Mouse (Mus musculus) thymus, adult 2 months (tissue): ENCODE measurements around the gene Rbms3. TPM values are rescaled to one million over a fixed set of nuclear protein-coding genes. Genes with fewer than 3 reads are reported as not detected.

Experiments
- DNase-seq: peaks from one replicate; pipeline ENCODE4 v3.0.0; 2021
- H3K27ac ChIP-seq: fragments of 200-500 bp; 2 replicates; pipeline ENCODE4 v1.5.1; 2012; ENCODE audit warnings: low read length, control low read depth; ENCODE audit not compliant: control insufficient read depth, insufficient read depth
- H3K27me3 ChIP-seq: fragments of 200-500 bp; 2 replicates; pipeline ENCODE4 v1.6.1; 2012; ENCODE audit warnings: mild to moderate bottlenecking, low read length, moderate library complexity, mixed read lengths; ENCODE audit not compliant: control insufficient read depth, insufficient read depth
- H3K36me3 ChIP-seq: fragments of 200-500 bp; 2 replicates; pipeline ENCODE4 v1.6.1; 2012; ENCODE audit warnings: mild to moderate bottlenecking, low read length, moderate library complexity; ENCODE audit not compliant: control insufficient read depth, insufficient read depth
- H3K4me1 ChIP-seq: fragments of 200-500 bp; replicated peaks from 2 replicates; pipeline ENCODE4 v1.6.1; 2012; ENCODE audit warnings: low read length; ENCODE audit not compliant: control insufficient read depth, insufficient read depth
- H3K4me3 ChIP-seq: fragments of 200-500 bp; 2 replicates; pipeline ENCODE4 v1.5.1; 2012; ENCODE audit warnings: mild to moderate bottlenecking, low read length, control low read depth, moderate library complexity; ENCODE audit not compliant: control insufficient read depth, insufficient read depth
- CTCF ChIP-seq: fragments of 200-500 bp; IDR thresholded peaks from 2 replicates; pipeline ENCODE4 v1.5.1; 2012; ENCODE audit warnings: mild to moderate bottlenecking, control low read depth, low read length, moderate library complexity, borderline replicate concordance; ENCODE audit not compliant: control insufficient read depth, poor library complexity, insufficient read depth; ENCODE audit errors: extremely low read depth
- POLR2A ChIP-seq: fragments of 200-500 bp; IDR thresholded peaks from 2 replicates; pipeline ENCODE4 v1.6.1; 2012; ENCODE audit warnings: mild to moderate bottlenecking, low read length, control low read depth, moderate library complexity; ENCODE audit not compliant: control insufficient read depth, poor library complexity, insufficient read depth; ENCODE audit errors: extremely low read depth
- WGBS: fragments of 180-500 bp; shearing (Covaris S2); methylation state at CpG from one replicate; pipeline ENCODE4 v1.1.7; 2018; 5-methylcytosine and 5-hydroxymethylcytosine counted together
- polyA plus RNA-seq: library from polyadenylated mRNA; depleted of rRNA; stranded (reverse); fragments of >200 nt; gene quantifications from 2 replicates; pipeline ENCODE4 v1.2.3, GENCODE M21; 2012

Rbms3 gene
- polyA plus RNA-seq, 1 experiment: 10.9 TPM

DNA sequence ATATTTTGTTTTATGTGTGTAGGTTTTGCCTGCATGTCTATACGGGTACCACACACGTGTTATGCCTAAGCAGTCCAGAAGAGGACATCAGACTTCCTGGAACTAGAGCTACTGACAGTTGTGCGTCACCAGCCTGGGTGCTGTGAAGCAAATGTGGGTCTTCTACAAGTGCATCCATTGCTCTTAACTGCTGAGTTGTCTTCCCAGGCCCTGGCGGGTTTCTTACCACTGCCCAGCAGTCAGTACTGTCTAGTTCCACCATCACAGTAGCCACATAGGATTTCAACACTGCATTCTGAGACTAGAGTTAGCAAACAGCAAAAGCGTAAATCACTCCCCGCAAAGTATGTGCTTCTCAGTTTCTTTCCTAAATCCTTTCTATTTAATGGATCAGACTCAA is 259.6 kb downstream of the Rbms3 start:
- Histone ChIP-seq H3K36me3 (no peaks in the 10 kb centered on the region), H3K27me3 (no peaks in the 10 kb centered on the region), H3K4me1 (no peaks in the 10 kb centered on the region), H3K4me3 (no peak overlapping the region), H3K27ac (no peak overlapping the region)
- TF ChIP-seq CTCF: no peak
- TF ChIP-seq POLR2A: no peak
- 95% methylated on average over 6 of the region's 6 CpGs for WGBS
- no peak for DNase-seq

DNA sequence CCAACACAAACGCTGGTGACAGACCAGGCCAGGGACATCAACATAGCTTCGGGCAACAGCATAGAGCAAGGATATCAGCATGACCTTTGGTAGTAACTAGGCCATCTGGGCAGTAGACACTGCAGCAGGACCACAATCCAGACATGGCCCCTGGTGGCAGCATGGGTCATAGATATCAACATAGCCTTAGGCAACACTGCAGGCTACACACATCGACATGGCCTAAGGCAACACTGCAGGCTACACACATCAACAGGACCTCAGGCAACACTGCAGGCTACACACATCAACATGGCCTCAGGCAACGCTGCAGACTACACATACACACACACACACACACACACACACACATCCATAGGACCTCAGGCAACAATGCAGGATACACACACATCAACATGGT is 261.7 kb downstream of the Rbms3 start:
- H3K27ac ChIP-seq: no peak overlapping the region
- no peaks in the 10 kb centered on the region for H3K36me3 ChIP-seq
- no peak for TF ChIP-seq CTCF
- no peak for TF ChIP-seq POLR2A
- H3K27me3 ChIP-seq: no peaks in the 10 kb centered on the region
- DNase-seq: no peak
- H3K4me1 ChIP-seq: no peaks in the 10 kb centered on the region
- no peak overlapping the region for H3K4me3 ChIP-seq
- 91% methylated on average over 4 of the region's 4 CpGs for WGBS

DNA sequence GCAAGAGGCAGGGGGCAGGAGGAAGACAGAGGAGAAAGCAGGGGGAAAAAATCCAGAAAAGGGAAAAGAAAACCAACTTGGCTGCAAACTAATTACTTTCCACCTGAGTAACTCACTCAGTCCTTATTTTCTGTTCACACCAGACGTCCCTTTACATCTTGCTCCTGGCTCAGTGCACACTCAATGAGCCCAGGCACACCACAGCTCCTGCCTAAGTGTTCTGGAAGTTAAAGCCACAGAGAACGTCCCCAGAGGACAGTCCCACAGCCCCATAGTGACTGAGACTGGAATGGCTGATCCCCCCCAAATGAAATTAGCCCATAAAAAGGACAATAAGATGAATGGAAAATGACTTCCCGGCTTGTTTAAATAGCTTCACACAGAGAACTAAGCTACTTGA is 265.1 kb downstream of the Rbms3 start:
- 77% methylated on average over 3 of the region's 3 CpGs for WGBS

DNA sequence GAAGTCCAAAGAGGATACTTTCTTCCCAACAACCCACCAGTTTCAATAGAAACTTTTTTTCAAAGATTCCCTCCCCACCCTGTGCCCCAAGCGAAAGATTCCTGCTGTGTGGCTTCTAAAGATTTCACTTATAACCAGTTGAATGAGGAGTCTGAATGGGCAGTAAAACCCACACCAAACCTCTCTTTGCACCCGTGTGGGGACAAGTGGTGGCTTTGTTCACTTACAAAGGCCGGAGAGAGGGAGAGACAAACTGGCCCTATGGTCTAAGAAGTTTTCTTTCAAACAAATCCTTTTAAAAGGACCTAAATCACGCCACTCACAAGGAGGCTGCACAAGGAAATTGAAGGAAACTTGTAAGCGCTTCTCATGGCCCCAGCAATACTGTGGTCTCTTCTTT is 268.3 kb downstream of the Rbms3 start:
- Histone ChIP-seq H3K36me3 (no peaks in the 10 kb centered on the region), H3K27me3 (no peaks in the 10 kb centered on the region), H3K4me3 (no peak overlapping the region), H3K27ac (no peak overlapping the region), H3K4me1 (no peaks in the 10 kb centered on the region)
- 87% methylated on average over 5 of the region's 5 CpGs for WGBS
- TF ChIP-seq POLR2A (no peak), CTCF (no peak)
- no peak for DNase-seq

More for the DNA sequence above, 265.1 kb downstream of the Rbms3 start:
- H3K27ac ChIP-seq: no peak overlapping the region
- H3K4me3 ChIP-seq: no peak overlapping the region
- no peaks in the 10 kb centered on the region for H3K27me3 ChIP-seq
- H3K4me1 ChIP-seq: no peaks in the 10 kb centered on the region
- DNase-seq: no peak
- no peaks in the 10 kb centered on the region for H3K36me3 ChIP-seq
- TF ChIP-seq POLR2A (no peak), CTCF (no peak)

DNA sequence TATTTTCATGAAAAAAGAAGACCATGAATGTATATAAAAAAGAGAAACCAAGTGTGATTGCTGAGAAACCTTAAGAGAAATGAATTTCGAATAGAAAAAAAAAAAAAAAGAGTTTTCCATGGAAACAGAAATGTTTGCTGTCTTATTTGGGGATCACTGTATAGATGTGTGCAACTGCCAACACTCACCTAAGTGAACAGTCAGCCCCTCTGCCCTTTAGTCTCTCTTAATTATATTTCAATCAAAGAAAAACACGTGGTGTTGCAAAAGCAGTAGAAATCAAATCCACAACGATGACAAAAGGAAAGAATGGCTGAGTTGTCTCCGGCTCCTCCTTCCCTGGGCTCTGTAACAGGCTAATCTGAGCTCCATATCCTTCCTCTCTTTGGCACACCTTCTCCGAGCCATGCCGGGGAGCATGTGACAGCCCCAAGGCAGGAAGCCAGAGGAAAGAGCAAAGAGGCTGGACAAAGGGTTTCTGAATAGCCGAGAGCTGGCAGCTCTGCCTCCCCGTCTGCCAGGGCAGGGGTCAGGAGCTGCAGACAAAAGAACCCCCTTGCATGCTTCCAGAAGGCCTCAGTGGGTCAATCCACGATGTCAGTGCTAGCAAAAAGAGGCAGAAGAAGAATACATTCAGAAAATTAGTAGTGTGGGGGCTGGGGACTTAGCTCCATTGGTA is 272.8 kb downstream of the Rbms3 start:
- no peak for DNase-seq
- Histone ChIP-seq H3K27ac (no peak overlapping the region), H3K27me3 (no peaks in the 10 kb centered on the region), H3K4me1 (no peaks in the 10 kb centered on the region), H3K36me3 (no peaks in the 10 kb centered on the region), H3K4me3 (no peak overlapping the region)
- 23% methylated on average over 9 of the region's 9 CpGs for WGBS
- no peak for TF ChIP-seq CTCF
- TF ChIP-seq POLR2A: no peak

DNA sequence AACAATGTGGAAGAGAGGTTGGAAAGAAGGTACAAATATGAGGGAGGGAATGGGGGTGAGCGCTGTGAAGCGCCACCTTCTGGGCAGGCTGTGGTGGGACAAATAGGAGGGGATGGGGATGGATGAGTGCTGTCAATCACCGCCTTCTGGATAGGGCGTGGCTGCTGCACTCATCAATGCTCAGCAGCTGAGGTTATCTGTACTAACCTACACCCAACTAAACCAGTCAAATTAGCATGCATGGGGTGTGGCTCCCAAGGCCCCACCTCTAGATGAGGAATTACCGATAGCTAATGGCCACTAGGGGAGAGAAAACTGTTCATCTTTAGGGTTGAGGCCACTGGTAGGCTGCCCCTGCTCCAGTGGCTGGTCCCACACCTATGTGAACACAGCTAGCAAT is 274.2 kb downstream of the Rbms3 start:
- Histone ChIP-seq H3K27ac (no peak overlapping the region), H3K27me3 (no peaks in the 10 kb centered on the region), H3K36me3 (no peaks in the 10 kb centered on the region), H3K4me1 (no peaks in the 10 kb centered on the region), H3K4me3 (no peak overlapping the region)
- TF ChIP-seq POLR2A: no peak
- no peak for TF ChIP-seq CTCF
- WGBS: 98% methylated on average over 5 of the region's 5 CpGs
- no peak for DNase-seq

DNA sequence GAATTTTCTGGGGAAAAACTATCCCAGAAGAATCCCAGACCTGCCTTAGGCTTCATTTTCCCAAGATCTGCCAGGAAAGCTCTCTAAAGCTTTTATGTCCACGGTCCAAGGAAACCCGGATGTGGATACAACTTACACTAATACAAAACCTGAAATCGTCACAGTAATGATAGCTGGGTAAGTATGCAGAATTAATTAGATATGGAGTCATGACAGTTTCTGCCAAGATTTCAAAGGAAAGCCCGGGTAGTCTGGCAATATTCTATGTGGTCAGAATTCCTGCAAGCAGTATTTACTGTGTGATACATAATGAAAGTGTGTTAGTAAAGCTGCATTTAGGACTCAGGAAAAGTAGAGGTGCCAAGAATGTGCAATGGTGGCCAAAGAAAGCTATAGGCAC is 287.4 kb downstream of the Rbms3 start:
- H3K27me3 ChIP-seq: no peaks in the 10 kb centered on the region
- H3K4me3 ChIP-seq: no peak overlapping the region
- TF ChIP-seq CTCF (no peak), POLR2A (no peak)
- no peak overlapping the region for H3K27ac ChIP-seq
- H3K4me1 ChIP-seq: no peaks in the 10 kb centered on the region
- no peak for DNase-seq
- no peaks in the 10 kb centered on the region for H3K36me3 ChIP-seq
- 89% methylated on average over 4 of the region's 4 CpGs for WGBS
